Mouse (Mus musculus) embryonic fibroblast, embryonic 13.5 days (primary cell): ENCODE results near the gene Tmem63a.

ENCODE experiments used
- CTCF ChIP-seq: IDR thresholded peaks from 2 replicates; pipeline ENCODE4 v1.5.1; 2011; ENCODE audit warnings: mild to moderate bottlenecking, control low read depth, low read length, moderate library complexity, borderline replicate concordance; ENCODE audit not compliant: insufficient read depth
- POLR2A ChIP-seq: IDR thresholded peaks from 2 replicates; pipeline ENCODE4 v1.6.1; 2011; ENCODE audit warnings: low read depth, mild to moderate bottlenecking, control low read depth, low read length, moderate library complexity

DNA sequence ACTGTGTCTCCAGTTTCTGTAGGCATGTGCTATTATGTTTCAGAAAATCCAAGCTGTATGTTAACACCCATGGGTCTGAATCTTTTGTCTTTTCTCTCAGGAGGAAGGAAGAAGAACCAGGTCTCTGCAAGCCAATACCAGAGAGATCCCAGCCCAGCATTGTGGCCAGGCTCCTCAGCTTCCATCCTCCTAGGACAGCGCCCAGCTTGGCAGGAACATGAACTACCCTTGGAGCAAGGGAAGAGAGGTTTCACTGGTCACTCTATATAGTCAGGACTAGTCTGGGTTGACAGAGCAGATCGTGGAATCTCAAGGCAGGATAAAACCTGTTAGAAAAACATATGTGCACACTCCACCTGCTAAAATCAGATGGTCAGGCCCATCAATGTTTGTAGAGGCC is 61.6 kb downstream of the Tmem63a start:
- TF ChIP-seq POLR2A: no peak
- TF ChIP-seq CTCF: no peak
